Mouse (Mus musculus): ENCODE data around the gene Calml3. TPM values are rescaled to one million over a fixed set of nuclear protein-coding genes. Genes with fewer than 3 reads are reported as not detected.

Gene Calml3
- total RNA-seq, 1 experiment from 2014 or later = 15.9 TPM

GRCm38 (mm10) chr13:3787644-3788043, 16.5 kb downstream of the Calml3 start:
- ATAC-seq (ENCODE audit: extremely low read depth, insufficient number of reproducible peaks, low FRiP score, poor library complexity, severe bottlenecking) = no peak

GRCm38 (mm10) chr13:3787102-3787501, 17.0 kb downstream of the Calml3 start:
- ATAC-seq (ENCODE audit: extremely low read depth, insufficient number of reproducible peaks, low FRiP score, poor library complexity, severe bottlenecking) = no peak

GRCm38 (mm10) chr13:3783621-3784020, 20.5 kb downstream of the Calml3 start:
- ATAC-seq (ENCODE audit: extremely low read depth, insufficient number of reproducible peaks, low FRiP score, poor library complexity, severe bottlenecking) = no peak

- no peak for ATAC-seq (ENCODE audit: extremely low read depth, insufficient number of reproducible peaks, low FRiP score, poor library complexity, severe bottlenecking)
Observed at GRCm38 (mm10) chr13:3782499-3782898, 21.6 kb downstream of the Calml3 start.

GRCm38 (mm10) chr13:3779575-3780226, 24.4 kb downstream of the Calml3 start:
- ATAC-seq (ENCODE audit: extremely low read depth, insufficient number of reproducible peaks, low FRiP score, poor library complexity, severe bottlenecking) = no peak

- ATAC-seq (ENCODE audit: extremely low read depth, insufficient number of reproducible peaks, low FRiP score, poor library complexity, severe bottlenecking) = no peak
Observed at GRCm38 (mm10) chr13:3778591-3779364, 25.3 kb downstream of the Calml3 start.

- no peak for ATAC-seq (ENCODE audit: extremely low read depth, insufficient number of reproducible peaks, low FRiP score, poor library complexity, severe bottlenecking)
Observed at GRCm38 (mm10) chr13:3777216-3777912, 26.8 kb downstream of the Calml3 start.

- ATAC-seq (ENCODE audit: extremely low read depth, insufficient number of reproducible peaks, low FRiP score, poor library complexity, severe bottlenecking) = no peak
Observed at GRCm38 (mm10) chr13:3776446-3776845, 27.7 kb downstream of the Calml3 start.

GRCm38 (mm10) chr13:3774991-3775390, 29.1 kb downstream of the Calml3 start:
- ATAC-seq (ENCODE audit: extremely low read depth, insufficient number of reproducible peaks, low FRiP score, poor library complexity, severe bottlenecking) = no peak

GRCm38 (mm10) chr13:3774280-3774679, 29.8 kb downstream of the Calml3 start:
- no peak for ATAC-seq (ENCODE audit: extremely low read depth, insufficient number of reproducible peaks, low FRiP score, poor library complexity, severe bottlenecking)

- no peak for ATAC-seq (ENCODE audit: extremely low read depth, insufficient number of reproducible peaks, low FRiP score, poor library complexity, severe bottlenecking)
Observed at GRCm38 (mm10) chr13:3773149-3773688, 30.9 kb downstream of the Calml3 start.

- no peak for ATAC-seq (ENCODE audit: extremely low read depth, insufficient number of reproducible peaks, low FRiP score, poor library complexity, severe bottlenecking)
Observed at GRCm38 (mm10) chr13:3771221-3771620, 32.9 kb downstream of the Calml3 start.

GRCm38 (mm10) chr13:3770170-3771024, 33.7 kb downstream of the Calml3 start:
- ATAC-seq (ENCODE audit: extremely low read depth, insufficient number of reproducible peaks, low FRiP score, poor library complexity, severe bottlenecking) = no peak

GRCm38 (mm10) chr13:3769531-3769930, 34.6 kb downstream of the Calml3 start:
- ATAC-seq (ENCODE audit: extremely low read depth, insufficient number of reproducible peaks, low FRiP score, poor library complexity, severe bottlenecking) = 0 out of 2 replicates have a peak, but pooled peaks have one; percentile 23

- ATAC-seq (ENCODE audit: extremely low read depth, insufficient number of reproducible peaks, low FRiP score, poor library complexity, severe bottlenecking) = no peak
Observed at GRCm38 (mm10) chr13:3768621-3769020, 35.5 kb downstream of the Calml3 start.

GRCm38 (mm10) chr13:3767086-3767485, 37.0 kb downstream of the Calml3 start:
- no peak for ATAC-seq (ENCODE audit: extremely low read depth, insufficient number of reproducible peaks, low FRiP score, poor library complexity, severe bottlenecking)

- ATAC-seq (ENCODE audit: extremely low read depth, insufficient number of reproducible peaks, low FRiP score, poor library complexity, severe bottlenecking) = no peak
Observed at GRCm38 (mm10) chr13:3765781-3766180, 38.3 kb downstream of the Calml3 start.

GRCm38 (mm10) chr13:3761131-3761530, 43.0 kb downstream of the Calml3 start:
- no peak for ATAC-seq (ENCODE audit: extremely low read depth, insufficient number of reproducible peaks, low FRiP score, poor library complexity, severe bottlenecking)

GRCm38 (mm10) chr13:3758347-3758746, 45.8 kb downstream of the Calml3 start:
- ATAC-seq (ENCODE audit: extremely low read depth, insufficient number of reproducible peaks, low FRiP score, poor library complexity, severe bottlenecking) = no peak
